Mouse (Mus musculus): ENCODE results near the gene Zic5. TPM values are rescaled to one million over a fixed set of nuclear protein-coding genes. Genes with fewer than 3 reads are reported as not detected.
A peak's percentile ranks its signal among the peaks of the same experiment; 100 is the strongest.
"Not testable (repeated sequence)": the region's sequence is repeated elsewhere in the genome, so short reads cannot be mapped to it uniquely, and the experiment has no call there.

Gene Zic5
- polyA plus RNA-seq, 1 experiment from 2014 or later = 0.89 TPM

DNA sequence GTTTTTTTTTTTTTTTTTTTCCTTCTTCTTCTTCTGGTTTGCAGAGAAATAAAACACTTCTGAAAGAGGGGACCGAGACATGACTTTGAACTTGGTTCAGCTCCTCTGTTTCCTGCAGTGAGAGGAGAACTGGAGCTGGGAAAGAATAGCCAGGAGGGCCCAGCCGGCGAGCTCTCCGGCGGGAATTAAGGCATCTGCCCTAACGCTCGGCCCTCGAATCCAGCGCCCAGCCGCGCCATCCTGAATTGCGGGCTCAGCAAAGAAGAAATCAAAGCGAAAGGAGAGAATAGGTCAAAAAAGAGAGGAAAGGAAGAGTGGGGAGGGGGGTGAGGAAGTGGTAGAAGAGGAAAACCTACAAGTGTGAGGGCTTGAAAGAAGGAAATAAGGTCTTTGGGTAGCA lies 6.7 kb upstream of the Zic5 start:
- Histone ChIP-seq H3K36me3 (no peaks in the 10 kb centered on the region), H3K4me2 (replicated peaks) (no peak overlapping the region), H3K9me3 (replicated peaks) (no peaks in the 10 kb centered on the region), H3K9ac (no peak overlapping the region), H3K4me3 (replicated peaks) (no peak overlapping the region), H3K27me3 (peaks cover 97% of the 10 kb centered on the region), H3K27ac (replicated peaks) (no peak overlapping the region), H3K4me1 (peaks cover 31% of the 10 kb centered on the region)
- ATAC-seq (ENCODE audit: insufficient number of reproducible peaks, low FRiP score, low TSS enrichment, low read depth) = no peak
- WGBS = 2% methylated on average over 13 of the region's 13 CpGs

DNA sequence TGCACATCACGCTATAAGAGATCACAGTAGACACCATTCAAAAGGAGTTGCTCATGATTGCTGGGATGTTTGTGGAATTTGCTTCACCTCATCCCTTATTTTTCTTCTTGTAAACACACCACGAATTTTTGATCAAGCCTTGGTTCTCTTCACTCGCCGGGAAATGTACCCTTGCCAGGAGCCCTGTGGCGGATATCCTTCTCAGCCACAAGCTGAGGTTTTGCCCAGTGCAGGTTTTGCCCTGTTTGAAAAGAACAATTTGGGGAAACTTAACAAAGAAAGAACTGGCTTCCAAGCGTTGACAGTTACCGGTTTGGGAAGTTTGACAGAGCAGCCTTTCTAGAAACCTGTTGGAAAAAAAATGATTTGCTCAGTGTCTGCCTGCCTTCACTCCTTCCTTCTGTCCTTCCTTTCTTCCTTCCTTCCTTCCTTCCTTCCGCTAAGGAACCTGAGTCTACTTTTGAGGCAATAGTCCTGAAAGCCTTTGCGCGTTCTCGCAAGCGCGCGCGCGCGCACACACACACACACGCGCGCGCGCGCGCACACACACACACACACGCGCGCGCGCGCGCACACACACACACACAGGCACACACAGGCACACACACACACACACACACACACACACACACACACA lies 6.1 kb upstream of the Zic5 start:
- no peak overlapping the region for H3K4me3 ChIP-seq (replicated peaks)

DNA sequence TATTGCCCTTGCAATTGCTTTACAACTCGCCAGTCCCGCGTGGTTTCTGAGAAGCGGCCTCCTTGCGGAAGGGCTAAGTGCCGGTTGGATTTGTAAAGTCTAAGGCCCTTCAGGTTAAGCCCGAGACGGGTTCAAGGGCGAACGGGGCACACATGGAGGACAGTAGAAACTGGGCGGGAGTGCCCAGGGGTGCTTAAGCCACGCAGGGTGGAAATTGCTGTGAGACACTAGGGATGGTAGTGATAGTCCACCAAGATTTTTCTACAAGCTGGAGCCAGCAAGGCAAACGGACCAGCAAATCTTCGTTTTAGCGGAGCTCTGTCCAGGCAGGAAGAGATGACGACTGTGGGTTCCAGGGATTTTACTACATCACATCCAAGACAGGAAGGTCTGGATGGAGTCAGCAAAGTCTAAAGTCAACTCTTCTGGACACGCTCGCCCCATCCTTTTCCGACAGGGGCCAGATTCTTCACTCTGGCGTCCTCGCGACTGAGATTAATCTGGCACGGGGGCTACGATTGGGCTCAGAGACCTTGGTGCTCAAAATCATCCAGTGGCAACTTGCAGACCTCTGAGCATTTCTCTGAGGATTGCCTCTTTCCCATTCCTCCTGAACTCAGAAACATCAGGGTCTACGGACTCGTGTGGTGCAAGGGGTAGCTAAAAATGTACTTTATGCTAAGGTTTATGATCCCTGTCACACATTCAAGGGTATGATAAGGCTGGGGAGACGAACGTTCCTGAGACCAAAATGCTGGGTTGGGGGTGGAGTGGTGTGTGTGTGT lies 3.7 kb upstream of the Zic5 start:
- no peak for ATAC-seq (ENCODE audit: insufficient number of reproducible peaks, low FRiP score, low TSS enrichment, low read depth)
- H3K9ac ChIP-seq = no peak overlapping the region
- H3K27ac ChIP-seq (replicated peaks) = no peak overlapping the region
- no peaks in the 10 kb centered on the region for H3K36me3 ChIP-seq
- 4% methylated on average over 28 of the region's 28 CpGs for WGBS
- no peak overlapping the region for H3K4me2 ChIP-seq (replicated peaks)
- peaks cover 97% of the 10 kb centered on the region for H3K27me3 ChIP-seq
- peaks cover 21% of the 10 kb centered on the region for H3K4me1 ChIP-seq
- H3K9me3 ChIP-seq (replicated peaks) = no peaks in the 10 kb centered on the region
- H3K4me3 ChIP-seq (replicated peaks) = no peak overlapping the region

More for the DNA sequence above, 6.1 kb upstream of the Zic5 start:
- Histone ChIP-seq H3K9me3 (replicated peaks) (no peaks in the 10 kb centered on the region), H3K9ac (no peak overlapping the region), H3K27ac (replicated peaks) (no peak overlapping the region), H3K4me2 (replicated peaks) (no peak overlapping the region), H3K27me3 (peaks cover 97% of the 10 kb centered on the region), H3K4me1 (peaks cover 30% of the 10 kb centered on the region), H3K36me3 (no peaks in the 10 kb centered on the region)
- 7% methylated on average over 31 of the region's 31 CpGs for WGBS
- ATAC-seq (ENCODE audit: insufficient number of reproducible peaks, low FRiP score, low TSS enrichment, low read depth) = no peak

DNA sequence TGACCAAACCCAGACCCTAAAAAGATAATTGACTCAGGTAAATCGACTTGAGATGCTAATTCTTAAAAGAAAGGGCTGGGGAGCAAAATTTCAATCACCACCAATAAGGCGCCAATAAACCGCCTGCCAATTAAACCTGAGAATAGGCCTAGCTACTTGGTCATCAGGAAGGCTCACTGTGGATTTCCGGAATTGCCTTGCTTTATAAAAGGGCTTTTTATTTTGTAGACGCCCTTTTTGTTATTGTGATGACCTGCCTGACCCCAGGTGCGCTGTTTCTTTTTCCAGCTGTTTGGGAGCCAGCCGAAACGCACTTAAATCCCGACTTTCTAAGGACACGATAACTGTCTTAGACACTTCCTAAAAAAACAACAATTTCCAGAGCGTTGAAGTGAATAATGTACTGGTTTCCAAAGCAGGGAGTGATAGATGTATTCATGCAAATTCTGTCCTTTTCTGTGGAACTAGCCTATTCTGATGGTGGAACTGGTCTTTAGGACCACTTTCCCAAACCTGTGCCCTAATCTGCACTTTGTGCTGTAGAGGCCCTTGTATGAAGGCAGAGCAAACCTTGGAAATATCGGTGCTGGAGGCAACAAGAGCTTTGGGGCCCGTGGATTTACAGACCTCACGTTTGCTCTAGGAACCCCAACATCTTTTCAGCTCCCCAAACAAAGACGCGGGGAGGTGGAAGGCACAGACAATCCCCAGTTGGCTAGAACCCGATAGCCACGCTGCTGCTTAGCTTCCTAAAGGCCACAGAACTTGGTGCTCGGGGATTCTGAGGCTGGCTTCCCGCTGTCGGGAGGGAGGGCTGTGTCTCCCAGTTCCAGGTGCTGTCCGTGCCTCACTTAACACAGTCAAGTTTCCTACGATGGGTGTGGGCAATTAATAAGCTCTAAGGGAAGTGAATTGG lies 2.7 kb upstream of the Zic5 start:
- Histone ChIP-seq H3K4me1 (peaks cover 27% of the 10 kb centered on the region), H3K27ac (replicated peaks) (no peak overlapping the region), H3K9ac (no peak overlapping the region), H3K9me3 (replicated peaks) (no peaks in the 10 kb centered on the region), H3K4me3 (replicated peaks) (no peak overlapping the region), H3K27me3 (peaks cover 97% of the 10 kb centered on the region), H3K4me2 (replicated peaks) (no peak overlapping the region), H3K36me3 (no peaks in the 10 kb centered on the region)
- ATAC-seq (ENCODE audit: insufficient number of reproducible peaks, low FRiP score, low TSS enrichment, low read depth) = no peak
- WGBS = 4% methylated on average over 23 of the region's 23 CpGs

DNA sequence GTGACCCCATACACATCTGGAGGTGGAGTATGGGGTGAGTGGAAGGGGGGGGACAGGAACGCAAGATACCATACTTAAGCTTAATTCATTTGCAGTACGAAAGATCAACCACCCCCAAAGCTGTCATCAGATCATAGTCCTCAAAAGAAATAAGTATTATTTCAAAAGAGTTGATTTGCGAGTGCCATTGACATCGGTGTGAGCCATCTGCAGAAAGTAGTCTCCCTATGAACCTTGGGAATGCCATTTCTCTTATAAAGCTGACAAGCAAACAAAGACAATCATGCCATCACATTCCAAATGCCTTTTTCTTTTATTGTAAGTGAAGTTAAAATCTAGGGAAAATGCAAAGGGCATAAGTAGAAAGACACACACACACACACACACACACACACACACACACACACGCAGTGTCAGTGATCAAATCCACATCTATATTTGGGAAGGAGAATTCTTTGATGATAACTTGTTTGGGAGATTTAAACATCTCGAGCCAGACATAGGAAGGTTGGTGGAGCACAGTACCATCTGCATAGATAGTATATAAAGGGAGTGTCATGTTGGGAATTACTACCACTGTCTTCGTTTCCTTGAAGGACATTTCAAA lies 1.4 kb upstream of the Zic5 start:
- 55% methylated on average over 7 of the region's 7 CpGs for WGBS
- Histone ChIP-seq H3K27ac (replicated peaks) (no peak overlapping the region), H3K4me2 (replicated peaks) (no peak overlapping the region), H3K4me1 (peaks cover 25% of the 10 kb centered on the region), H3K9me3 (replicated peaks) (no peaks in the 10 kb centered on the region), H3K36me3 (no peaks in the 10 kb centered on the region), H3K27me3 (peaks cover 98% of the 10 kb centered on the region), H3K4me3 (replicated peaks) (no peak overlapping the region), H3K9ac (no peak overlapping the region)
- ATAC-seq (ENCODE audit: insufficient number of reproducible peaks, low FRiP score, low TSS enrichment, low read depth) = no peak

DNA sequence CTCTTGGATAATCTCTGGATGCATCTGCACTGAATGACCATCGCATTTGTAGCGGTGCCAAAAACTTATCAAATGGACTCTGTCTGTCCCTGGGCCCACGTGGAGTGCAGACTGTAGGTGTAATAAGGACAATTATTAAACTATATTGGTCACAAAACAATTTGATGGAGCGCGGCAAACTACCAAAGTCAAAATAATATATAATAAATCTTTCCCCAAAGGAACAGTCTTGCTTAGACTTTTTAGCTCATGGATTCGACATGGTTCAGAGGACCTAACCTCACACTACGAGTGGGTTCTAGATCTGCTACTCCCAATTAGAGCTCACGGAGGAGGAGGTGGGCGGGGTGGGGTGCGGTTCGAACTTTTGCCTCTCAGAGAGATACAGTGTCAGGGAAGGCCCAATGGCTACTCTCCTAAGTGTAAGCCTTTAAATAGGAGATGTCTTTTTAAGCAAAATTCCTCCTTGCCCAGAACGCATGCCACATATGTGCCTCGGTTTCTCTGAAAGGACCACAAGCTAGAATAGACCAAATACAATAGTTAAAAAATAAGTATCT lies 534 bp upstream of the Zic5 start:
- H3K36me3 ChIP-seq = no peaks in the 10 kb centered on the region
- no peak overlapping the region for H3K9ac ChIP-seq
- ATAC-seq (ENCODE audit: insufficient number of reproducible peaks, low FRiP score, low TSS enrichment, low read depth) = no peak
- no peaks in the 10 kb centered on the region for H3K9me3 ChIP-seq (replicated peaks)
- H3K4me3 ChIP-seq (replicated peaks) = no peak overlapping the region
- H3K4me2 ChIP-seq (replicated peaks) = no peak overlapping the region
- H3K27me3 ChIP-seq = peaks cover 96% of the 10 kb centered on the region
- peaks cover 25% of the 10 kb centered on the region for H3K4me1 ChIP-seq
- no peak overlapping the region for H3K27ac ChIP-seq (replicated peaks)
- 22% methylated on average over 13 of the region's 13 CpGs for WGBS

DNA sequence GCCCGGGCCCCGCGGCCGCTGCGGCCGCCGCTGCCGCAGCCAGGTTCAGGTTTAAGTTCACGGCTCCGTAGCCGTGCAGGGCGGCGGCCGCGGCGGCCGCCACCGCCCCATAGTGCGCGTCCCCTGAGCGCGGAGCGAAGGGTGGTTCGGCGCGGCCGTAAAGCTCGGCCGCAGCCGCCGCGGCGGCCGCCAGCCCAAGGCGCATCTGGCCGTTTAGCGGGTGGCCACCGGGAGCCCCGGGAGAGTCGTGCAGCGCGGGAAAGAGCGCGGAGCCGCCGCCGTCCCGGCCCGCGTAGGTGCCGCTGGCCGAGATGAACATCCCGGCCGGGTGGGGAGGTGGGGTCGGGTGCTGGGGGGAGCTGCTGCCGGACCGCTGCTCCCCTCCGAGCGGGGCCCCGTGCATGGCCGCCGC lies 1.1 kb downstream of the Zic5 start:
- peak overlapping the region; percentile 94 for H3K4me2 ChIP-seq (replicated peaks)
- WGBS = under 1% methylated on average over 62 of the region's 62 CpGs
- peaks cover 92% of the 10 kb centered on the region for H3K27me3 ChIP-seq
- H3K27ac ChIP-seq (replicated peaks) = no peak overlapping the region
- no peak for ATAC-seq (ENCODE audit: insufficient number of reproducible peaks, low FRiP score, low TSS enrichment, low read depth)
- H3K9me3 ChIP-seq (replicated peaks) = no peaks in the 10 kb centered on the region
- H3K4me3 ChIP-seq (replicated peaks) = peak overlapping the region; percentile 49
- peaks cover 25% of the 10 kb centered on the region for H3K4me1 ChIP-seq
- H3K9ac ChIP-seq = no peak overlapping the region
- H3K36me3 ChIP-seq = no peaks in the 10 kb centered on the region

DNA sequence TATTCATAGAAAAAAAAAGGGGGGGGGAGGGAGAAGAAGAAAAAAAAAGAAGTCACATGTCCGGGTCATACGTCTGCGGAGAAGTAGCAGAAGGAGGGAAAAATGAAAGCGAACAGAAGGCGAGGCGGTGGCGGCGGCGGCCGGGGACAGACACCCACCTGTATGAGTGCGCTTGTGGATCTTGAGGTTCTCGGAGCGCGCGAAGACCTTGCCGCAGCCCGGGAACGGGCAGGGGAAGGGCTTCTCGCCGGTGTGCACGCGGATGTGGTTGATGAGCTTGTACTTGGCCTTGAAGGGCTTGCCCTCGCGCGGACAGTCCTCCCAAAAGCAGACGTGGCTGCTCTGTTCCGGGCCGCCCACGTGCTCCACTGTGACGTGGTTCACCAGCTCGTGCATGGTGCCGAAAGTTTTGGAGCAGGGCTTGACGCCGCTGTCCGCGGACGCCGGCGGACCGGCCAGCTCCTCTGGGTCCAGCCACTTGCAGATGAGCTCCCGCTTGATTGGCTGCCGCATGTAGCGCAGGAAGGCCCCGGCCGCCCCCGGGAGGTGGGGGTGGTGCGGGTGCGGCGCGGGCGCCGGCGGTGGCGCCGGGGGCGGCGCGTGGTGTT lies 1.6 kb downstream of the Zic5 start:
- Histone ChIP-seq H3K4me3 (replicated peaks) (peak overlapping the region; percentile 49), H3K27me3 (peaks cover 87% of the 10 kb centered on the region), H3K4me2 (replicated peaks) (peak overlapping the region; percentile 94), H3K4me1 (peaks cover 25% of the 10 kb centered on the region)
- ATAC-seq (ENCODE audit: insufficient number of reproducible peaks, low FRiP score, low TSS enrichment, low read depth) = peak; percentile 63; the same call in 1 of the 2 replicates
- H3K9ac ChIP-seq; H3K9me3 ChIP-seq (replicated peaks); H3K27ac ChIP-seq (replicated peaks); H3K36me3 ChIP-seq: not testable (repeated sequence)
- under 1% methylated on average over 51 of the region's 58 CpGs for WGBS

DNA sequence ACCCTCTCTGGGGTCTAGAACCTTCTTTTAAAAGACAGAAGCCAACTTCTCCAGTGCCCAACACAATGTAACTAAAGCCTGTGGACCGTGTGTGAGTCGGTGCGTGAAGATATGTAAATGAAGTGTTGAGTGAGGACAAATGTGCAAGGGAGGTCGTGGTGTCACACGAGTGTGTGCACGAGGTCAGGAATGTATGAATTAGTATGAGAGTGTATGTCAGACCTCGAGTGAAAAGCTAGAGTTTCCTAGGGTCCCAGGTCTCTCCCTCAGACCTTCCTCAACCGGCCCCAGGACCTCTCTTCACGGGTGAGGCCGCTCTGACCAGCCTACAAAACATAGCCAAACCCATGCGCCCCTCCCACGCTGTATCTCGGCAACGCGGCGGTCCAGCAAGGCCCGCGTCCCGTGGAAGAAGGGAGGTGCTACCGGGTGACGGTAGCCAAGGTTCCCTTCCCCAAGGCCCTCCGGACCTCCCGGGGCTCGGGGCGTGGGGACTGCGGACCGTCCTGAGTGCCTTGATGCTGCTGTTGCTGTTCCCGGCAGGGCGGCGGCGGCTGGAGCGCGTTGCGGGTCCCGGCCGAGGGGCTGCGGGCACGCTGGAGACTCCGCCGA lies 2.3 kb downstream of the Zic5 start:
- Histone ChIP-seq H3K4me2 (replicated peaks) (peak overlapping the region; percentile 94), H3K9ac (no peak overlapping the region), H3K27me3 (peaks cover 81% of the 10 kb centered on the region), H3K4me1 (peaks cover 25% of the 10 kb centered on the region), H3K4me3 (replicated peaks) (peak overlapping the region; percentile 49), H3K27ac (replicated peaks) (no peak overlapping the region), H3K9me3 (replicated peaks) (no peaks in the 10 kb centered on the region), H3K36me3 (no peaks in the 10 kb centered on the region)
- no peak for ATAC-seq (ENCODE audit: insufficient number of reproducible peaks, low FRiP score, low TSS enrichment, low read depth)
- 3% methylated on average over 40 of the region's 40 CpGs for WGBS

DNA sequence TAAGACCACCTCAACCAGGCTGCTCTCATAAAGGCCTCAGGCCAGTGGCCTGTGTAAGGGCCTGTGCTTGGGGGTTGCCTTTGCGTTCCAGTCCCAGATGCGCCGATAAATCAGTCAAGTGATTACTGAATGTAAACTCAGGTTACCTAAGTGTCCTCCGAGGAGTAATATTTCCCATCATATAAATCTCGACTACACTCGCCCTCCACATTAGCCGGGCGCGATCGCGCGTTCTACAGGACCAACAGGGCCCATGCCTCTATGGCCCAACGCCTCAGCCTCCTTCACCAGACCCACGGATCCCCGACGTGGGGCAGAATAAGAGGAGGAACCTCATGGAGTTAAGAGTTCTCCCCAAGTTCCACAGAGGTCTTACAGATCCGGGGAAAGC lies 2.8 kb downstream of the Zic5 start:
- Histone ChIP-seq H3K9ac (no peak overlapping the region), H3K9me3 (replicated peaks) (no peaks in the 10 kb centered on the region), H3K4me2 (replicated peaks) (no peak overlapping the region), H3K4me3 (replicated peaks) (peak overlapping the region; percentile 49; the same call in 1 of the 2 replicates), H3K27me3 (peaks cover 76% of the 10 kb centered on the region), H3K36me3 (no peaks in the 10 kb centered on the region), H3K27ac (replicated peaks) (no peak overlapping the region), H3K4me1 (peaks cover 25% of the 10 kb centered on the region)
- WGBS = 33% methylated on average over 17 of the region's 17 CpGs
- no peak for ATAC-seq (ENCODE audit: insufficient number of reproducible peaks, low FRiP score, low TSS enrichment, low read depth)
